Mouse (Mus musculus) ZHBTc4 (cell line): ENCODE measurements around the gene Gpr22.

Experiments used
- DNase-seq: peaks from one replicate; pipeline ENCODE4 v3.0.0-alpha.2; 2011; ENCODE audit warnings: low read depth, low spot score

Gene Gpr22

DNA sequence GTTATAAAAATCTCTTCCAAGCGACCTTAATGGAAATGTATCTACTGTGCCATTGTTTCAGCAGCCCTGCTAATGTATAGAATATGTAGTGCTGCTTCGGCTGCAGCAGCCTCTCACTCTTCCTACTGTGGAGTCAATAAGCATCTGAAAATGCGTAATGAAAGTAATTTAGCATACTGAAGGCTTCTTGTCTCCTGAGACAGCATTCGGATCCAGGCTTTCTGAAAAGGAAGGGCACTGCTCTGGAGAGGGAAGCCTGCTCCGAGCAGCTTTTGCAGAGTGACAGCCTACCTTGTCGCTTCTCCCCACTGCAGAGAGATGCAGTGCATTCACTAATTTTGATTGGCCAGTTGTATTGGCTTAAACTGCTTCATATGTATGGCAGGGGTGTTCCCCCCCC lies at the start of gene Gpr22:
Gpr22 (minus strand) TSS at position 348 of the 400 bp plus-strand sequence.
- no peak for DNase-seq

GRCm38 (mm10) chr12:31755885-31756755 lies 42.4 kb upstream of the Gpr22 start:
- no peak for DNase-seq

- no peak for DNase-seq
Observed at GRCm38 (mm10) chr12:31754465-31754864, 40.7 kb upstream of the Gpr22 start.

DNA sequence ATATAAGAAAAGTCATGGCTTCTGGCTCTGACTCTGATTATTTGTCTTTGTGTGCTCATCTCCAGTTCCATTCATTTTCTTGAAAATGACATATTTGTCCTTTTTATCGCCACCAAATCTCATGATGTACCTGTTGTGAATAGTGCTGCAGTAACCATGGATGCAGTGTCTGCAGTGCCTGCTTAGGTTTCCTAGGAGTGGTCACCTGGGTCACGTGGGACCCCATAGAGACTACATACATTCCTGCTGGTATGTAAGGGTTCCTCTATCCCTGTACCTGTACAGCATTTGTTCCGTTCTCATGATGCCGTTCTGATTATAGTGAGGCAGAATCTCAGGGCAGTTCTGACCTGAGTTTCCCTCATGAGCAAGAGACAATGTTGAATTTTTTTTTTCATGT lies 36.1 kb upstream of the Gpr22 start:
- peak; percentile 67 for DNase-seq

DNA sequence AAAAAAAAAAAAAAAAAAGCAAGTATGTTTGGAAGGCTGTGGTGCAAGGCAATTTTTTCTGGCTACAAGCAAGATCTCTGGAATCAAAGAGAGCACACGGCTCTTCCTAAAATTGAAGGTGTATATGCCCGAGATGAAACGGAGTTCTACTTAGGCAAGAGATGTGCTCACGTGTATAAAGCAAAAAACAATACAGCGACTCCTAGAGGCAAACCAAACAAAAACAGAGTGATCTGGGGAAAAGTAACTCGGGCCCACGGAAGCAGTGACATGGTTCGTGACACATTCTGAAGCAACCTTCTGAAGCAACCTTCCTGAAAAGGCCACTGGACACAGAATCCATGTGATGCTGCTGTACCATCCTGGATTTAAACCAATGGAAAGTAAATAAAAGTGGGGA lies 33.6 kb upstream of the Gpr22 start:
- peak; percentile 50 for DNase-seq

DNA sequence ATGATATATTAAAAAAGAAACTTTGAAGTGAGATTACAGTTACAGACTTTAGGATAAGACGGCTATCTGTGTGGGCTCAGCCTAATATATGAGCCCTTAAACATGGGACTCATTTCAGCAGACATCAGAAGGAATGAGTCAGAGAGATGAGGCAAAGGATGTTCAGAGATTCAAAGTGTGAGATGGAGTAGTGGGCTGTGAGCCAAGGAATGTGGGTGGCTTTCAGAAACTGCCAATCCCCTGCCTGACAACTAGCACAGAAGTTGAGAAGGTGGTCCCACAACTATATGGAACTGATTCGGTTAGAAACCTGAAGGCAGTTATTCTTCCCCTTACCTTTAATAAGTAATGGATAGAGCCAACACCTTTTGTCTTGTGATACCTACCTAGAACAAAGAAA lies 20.9 kb upstream of the Gpr22 start:
- DNase-seq, result no peak

DNA sequence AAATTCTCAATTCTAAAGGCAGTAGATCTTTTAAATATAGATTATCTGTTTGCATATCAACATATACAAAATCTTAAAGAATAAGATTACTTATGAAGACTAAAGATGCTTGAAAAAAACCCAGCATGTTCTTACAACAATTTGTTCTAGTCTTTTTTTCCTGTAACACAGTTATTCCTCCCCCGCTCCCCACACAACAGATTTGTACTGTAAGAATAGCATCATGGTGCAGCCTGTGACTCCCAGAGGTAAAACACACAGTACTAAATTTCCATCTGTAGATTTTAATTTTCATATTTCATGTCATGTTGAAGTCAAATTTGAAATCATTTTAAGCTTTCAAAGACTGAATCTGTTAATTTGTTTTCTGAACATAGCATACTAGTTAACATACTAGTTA lies 16.4 kb upstream of the Gpr22 start:
- no peak for DNase-seq

GRCm38 (mm10) chr12:31726707-31727106 lies 13.0 kb upstream of the Gpr22 start:
- DNase-seq, result peak; percentile 87

GRCm38 (mm10) chr12:31725511-31726275 lies 11.9 kb upstream of the Gpr22 start:
- DNase-seq, result peak; percentile 71

- DNase-seq, result peak; percentile 80
Observed at GRCm38 (mm10) chr12:31724576-31724975, 10.8 kb upstream of the Gpr22 start.

- peak; percentile 50 for DNase-seq
Observed at GRCm38 (mm10) chr12:31719586-31720275, 6.0 kb upstream of the Gpr22 start.

DNA sequence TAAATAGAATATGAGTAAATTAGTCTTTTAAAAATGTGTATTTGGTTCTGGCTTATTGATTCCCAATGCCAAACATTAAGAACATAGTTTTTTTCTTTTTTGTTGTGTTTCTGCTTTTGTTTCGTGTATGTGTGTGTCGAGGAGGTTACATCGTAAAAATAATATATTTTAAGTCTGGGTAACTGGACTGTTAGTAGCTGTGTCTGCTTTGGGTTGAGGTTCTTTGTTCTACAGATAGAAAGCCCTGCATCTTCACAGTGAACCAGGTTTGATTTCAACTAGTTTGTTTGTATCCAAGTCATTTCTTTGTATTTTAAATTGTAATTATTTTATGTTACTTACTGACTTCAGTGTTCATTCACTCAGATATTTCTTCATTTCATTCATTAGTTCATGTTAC lies 323 bp upstream of the Gpr22 start:
- DNase-seq, result no peak

DNA sequence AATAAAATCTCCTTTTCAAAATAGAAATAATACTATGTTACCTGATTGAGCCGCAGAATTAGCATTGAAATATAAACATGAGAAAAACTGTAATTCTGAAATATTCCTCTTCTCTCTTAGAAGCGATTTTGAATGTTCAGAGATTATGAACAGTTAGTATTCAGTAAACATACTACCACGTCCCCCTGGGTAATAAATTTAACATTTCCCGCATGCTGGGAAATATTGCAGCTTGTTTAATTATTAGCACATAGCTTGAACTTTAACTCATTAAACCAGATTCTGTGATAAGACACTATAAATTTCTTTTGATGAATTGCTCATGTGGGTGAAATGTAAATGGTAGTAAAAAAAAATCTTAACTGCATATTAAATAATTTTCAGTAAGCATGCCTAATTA lies 1.0 kb downstream of the Gpr22 start:
- DNase-seq, result no peak

DNA sequence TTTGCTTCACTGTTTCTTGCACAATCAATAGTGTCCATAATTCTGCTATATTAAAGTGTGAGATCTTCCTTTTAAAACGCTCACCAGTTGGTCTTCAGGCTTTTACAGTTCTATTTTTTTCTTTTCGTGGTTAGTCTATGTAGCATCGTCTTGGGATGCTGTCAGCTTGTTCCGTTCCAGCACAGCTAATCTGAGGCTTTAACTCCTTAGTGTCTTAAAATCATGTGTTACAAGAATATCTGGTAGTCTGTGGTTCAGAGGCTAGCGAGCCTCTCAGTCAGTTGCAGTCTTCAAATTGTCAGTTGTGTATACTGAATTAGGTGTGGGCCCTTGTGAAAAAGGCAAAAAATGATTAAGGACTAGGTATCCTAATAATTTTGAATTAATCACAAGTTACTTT lies 1.5 kb downstream of the Gpr22 start:
- DNase-seq, result no peak

DNA sequence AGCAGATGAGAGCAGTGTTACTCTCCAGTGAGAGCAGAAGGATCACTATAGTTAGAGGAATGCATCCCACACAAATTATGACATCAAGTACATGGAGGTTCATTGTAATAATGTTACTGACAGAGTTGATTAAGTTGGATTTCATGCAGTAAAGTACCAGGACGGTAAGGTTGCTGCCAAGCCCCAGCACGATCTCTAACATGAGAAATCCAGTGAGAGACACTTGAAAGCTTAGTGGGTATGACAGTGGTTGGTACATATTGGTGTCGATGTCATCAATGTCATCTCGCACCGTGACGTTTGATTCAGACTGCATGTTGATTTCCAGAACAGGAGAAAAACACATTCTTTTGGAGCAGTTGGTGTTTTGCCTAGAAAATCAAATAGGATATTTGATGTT lies 4.1 kb downstream of the Gpr22 start:
- DNase-seq, result no peak

- no peak for DNase-seq
Observed at GRCm38 (mm10) chr12:31707531-31707930, 6.2 kb downstream of the Gpr22 start.

DNA sequence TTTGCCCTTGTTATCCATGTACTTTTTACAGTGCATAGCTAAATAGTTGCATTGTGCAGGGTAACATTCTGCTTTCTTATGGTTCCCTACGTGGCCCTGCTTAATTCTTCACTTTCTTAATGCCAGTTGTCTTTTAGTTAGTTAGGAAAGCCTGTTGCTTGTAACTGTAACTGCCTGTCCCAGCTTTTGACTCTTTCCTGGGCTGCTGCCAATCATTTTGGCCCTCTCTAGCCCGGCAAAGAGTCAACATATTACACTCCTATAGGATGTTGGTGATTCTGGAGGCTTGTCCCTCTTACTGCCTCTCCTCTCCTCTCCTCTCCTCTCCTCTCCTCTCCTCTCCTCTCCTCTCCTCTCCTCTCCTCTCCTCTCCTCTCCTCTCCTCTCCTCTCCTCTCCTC lies 7.6 kb downstream of the Gpr22 start:
- DNase-seq, result no peak

- DNase-seq, result no peak
Observed at GRCm38 (mm10) chr12:31703904-31704303, 9.8 kb downstream of the Gpr22 start.

DNA sequence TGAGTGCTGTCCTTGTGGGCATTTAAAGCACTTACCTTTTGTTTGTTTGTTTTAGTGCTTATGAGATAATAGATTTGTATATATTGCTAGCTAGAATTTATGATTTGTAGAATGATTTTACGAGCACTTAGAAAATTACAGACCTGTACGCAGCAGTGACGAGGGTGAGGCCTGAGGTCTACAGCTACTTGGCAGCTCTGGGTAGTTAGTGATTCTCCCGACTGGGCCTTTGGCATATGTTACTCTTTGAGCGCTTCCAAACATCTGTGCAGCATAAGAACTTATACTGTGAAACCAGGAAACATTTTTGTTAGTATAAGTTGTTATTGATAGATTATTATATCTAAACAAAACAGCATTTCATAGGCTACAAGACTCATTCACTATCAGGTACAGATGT lies 12.3 kb downstream of the Gpr22 start:
- no peak for DNase-seq

- no peak for DNase-seq
Observed at GRCm38 (mm10) chr12:31700623-31701347, 13.0 kb downstream of the Gpr22 start.

DNA sequence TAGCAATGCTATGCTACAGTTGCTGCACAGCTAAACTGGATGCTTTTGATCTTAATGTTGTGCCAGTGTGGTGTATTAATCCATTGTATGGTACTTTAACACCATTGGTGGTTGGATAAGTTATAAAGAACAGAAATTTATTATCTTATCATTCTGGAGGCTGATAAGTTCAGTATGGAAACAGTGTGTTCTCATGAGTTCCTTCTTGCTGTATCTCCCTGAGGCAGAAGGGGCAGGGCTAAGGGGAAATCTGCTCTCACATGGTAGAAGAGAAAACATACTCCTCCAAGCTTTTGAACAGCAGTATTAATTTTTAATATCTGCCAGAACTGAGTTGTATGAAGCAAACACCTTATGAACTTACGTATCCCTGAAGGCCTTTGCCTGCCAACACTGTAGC lies 20.5 kb downstream of the Gpr22 start:
- no peak for DNase-seq

DNA sequence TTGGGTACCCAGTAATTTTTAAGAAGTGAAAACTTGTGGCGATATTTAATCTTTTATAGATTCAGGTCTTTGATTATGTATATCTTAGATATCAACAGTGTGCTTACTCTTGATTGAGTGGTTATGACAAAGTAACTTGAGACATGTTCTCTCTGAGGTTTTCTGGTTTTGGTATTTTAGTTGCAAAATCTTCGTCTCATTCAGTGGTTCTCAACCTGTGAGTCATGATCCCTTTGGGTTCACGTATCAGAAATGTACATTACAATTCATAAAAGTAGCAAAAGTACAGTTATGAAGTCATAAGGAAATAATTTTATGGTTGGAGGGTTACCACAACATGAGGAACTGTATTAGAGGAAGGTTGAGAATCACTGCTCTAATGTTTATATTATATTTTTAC lies 27.1 kb downstream of the Gpr22 start:
- DNase-seq, result no peak
